Mouse (Mus musculus) stomach, postnatal 0 days (tissue): Measurements from ENCODE around the gene Hist1h3c.
A peak's percentile ranks its signal among the peaks of the same experiment; 100 is the strongest.

Experiments
- CTCF ChIP-seq: IDR thresholded peaks from 2 replicates; pipeline ENCODE4 v1.5.1; 2016; ENCODE audit warnings: antibody characterized with exemption, low read depth, mild to moderate bottlenecking, moderate library complexity
- EP300 ChIP-seq: optimal IDR thresholded peaks from 2 replicates; pipeline ENCODE3; 2016; ENCODE audit warnings: antibody characterized with exemption

DNA sequence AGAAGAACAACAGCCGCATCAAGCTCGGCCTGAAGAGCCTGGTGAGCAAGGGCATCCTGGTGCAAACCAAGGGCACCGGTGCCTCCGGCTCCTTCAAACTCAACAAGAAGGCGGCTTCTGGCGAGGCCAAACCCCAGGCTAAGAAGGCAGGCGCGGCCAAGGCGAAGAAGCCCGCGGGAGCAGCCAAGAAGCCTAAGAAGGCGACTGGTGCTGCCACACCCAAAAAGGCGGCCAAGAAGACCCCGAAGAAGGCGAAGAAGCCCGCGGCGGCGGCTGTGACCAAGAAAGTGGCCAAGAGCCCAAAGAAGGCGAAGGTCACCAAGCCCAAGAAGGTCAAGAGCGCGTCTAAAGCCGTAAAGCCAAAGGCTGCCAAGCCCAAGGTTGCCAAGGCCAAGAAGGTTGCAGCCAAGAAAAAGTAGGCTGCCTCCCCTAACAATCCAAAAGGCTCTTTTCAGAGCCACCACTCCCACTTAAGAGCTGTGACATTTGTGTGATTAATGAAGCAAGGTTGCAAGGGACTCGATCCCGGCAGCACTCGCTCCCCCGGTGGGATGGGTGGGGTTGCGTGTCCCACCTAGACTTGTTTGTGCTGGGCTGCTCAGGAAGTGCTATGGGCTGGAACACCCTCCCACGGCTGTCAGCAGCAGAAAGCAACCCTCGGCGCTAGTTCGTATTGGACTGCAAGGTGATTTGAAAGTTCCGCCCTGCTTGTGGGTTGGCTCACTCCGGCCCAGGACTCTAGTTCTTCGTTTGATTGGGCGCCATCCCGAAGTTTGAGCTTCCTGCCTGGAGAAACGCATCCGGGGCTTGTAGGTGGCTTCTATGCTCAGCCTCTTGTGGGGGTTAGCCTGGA lies 6.1 kb downstream of the Hist1h3c start:
- TF ChIP-seq CTCF (no peak), EP300 (peak; percentile 42)
